Comparison of ENCODE assay signal across 23 mouse cellular contexts in the genomic region with DNA sequence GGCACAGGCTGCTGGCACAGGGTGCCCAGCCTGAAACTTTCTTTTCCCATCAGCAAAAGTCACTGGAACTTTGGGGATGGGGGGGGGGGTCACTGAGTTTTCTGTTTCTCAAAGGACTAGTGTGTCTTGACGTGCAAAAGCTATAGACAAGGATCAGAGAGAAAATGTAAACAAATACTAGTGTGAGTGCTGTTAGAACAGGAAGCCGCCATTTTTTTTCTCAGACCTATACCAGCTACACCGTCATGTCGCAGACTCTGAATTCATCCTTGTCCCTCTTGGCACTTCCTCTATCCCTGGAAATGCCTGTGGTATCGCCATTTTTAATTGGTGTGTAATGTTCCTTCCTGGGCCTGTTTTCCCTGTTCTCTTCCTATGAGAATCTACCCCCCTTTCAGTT.
"Had no signal": no experiment of that assay in that cellular context is flagged by ENCODE, and none has a peak within 500 bp of the region (broad histone marks: within the 10 kb centered on the region; RNA-seq: fewer than 3 reads in every experiment).

No protein-coding gene starts in this region.

- H3K9ac ChIP-seq: limb, embryonic 13.5 days; liver, embryonic 12.5 days; liver, embryonic 15.5 days; lung, embryonic 15.5 days; neural tube, embryonic 15.5 days had no signal

- H3K9me3 ChIP-seq: limb, embryonic 10.5 days; limb, embryonic 13.5 days; liver, embryonic 12.5 days; liver, embryonic 15.5 days; lung, embryonic 15.5 days; neural tube, embryonic 12.5 days; neural tube, embryonic 15.5 days had no signal

- H3K4me2 ChIP-seq: limb, embryonic 13.5 days; liver, embryonic 12.5 days; liver, embryonic 15.5 days; lung, embryonic 15.5 days; midbrain, embryonic 11.5 days; neural tube, embryonic 12.5 days; neural tube, embryonic 15.5 days had no signal

- H3K36me3 ChIP-seq: limb, embryonic 13.5 days; liver, embryonic 12.5 days; liver, embryonic 15.5 days; lung, embryonic 15.5 days; neural tube, embryonic 12.5 days; neural tube, embryonic 15.5 days had no signal

- H3K27me3 ChIP-seq: limb, embryonic 13.5 days; liver, embryonic 12.5 days; liver, embryonic 15.5 days; megakaryocyte, embryonic 14.5 days; neural tube, embryonic 12.5 days; neural tube, embryonic 15.5 days had no signal

- H3K4me1 ChIP-seq: liver, embryonic 12.5 days; liver, embryonic 15.5 days; megakaryocyte, embryonic 14.5 days had no signal

- ATAC-seq: liver, embryonic 12.5 days had no signal

- H3K27ac ChIP-seq: kidney, postnatal 0 days; limb, embryonic 10.5 days; limb, embryonic 13.5 days; liver, embryonic 12.5 days; liver, embryonic 15.5 days; lung, embryonic 15.5 days; neural tube, embryonic 12.5 days; neural tube, embryonic 15.5 days; stomach, postnatal 0 days had no signal

- H3K4me3 ChIP-seq: limb, embryonic 10.5 days; limb, embryonic 13.5 days; liver, embryonic 12.5 days; liver, embryonic 15.5 days; lung, embryonic 15.5 days; megakaryocyte, embryonic 14.5 days; neural tube, embryonic 12.5 days; neural tube, embryonic 15.5 days had no signal

- DNase-seq: kidney, adult 18-20 months; kidney, adult 9 months; kidney, postnatal 36 days; liver; lung, adult 18-20 months; lung, postnatal 10 days; lung, postnatal 36 days; midbrain, embryonic 14.5 days; right cerebral cortex, adult 18-20 months; right cerebral cortex, postnatal 14 days; right cerebral cortex, postnatal 4 days; thymus, postnatal 25 days had no signal
